Mouse (Mus musculus) heart, embryonic 10.5 days (tissue): ENCODE data around the gene Nbas. TPM values are rescaled to one million over a fixed set of nuclear protein-coding genes. Genes with fewer than 3 reads are reported as not detected.

Experiments used
- DNase-seq: peaks from one replicate; pipeline ENCODE4 v3.0.0-alpha.2; 2017; ENCODE audit warnings: low spot score
- H3K27ac ChIP-seq: fragments of 300-500 bp; sonication (generic); 2 replicates; pipeline ENCODE4 v1.5.1; 2016; ENCODE audit warnings: mild to moderate bottlenecking
- H3K27me3 ChIP-seq: fragments of 300-500 bp; sonication (generic); 2 replicates; pipeline ENCODE4 v1.6.1; 2016; ENCODE audit warnings: mild to moderate bottlenecking; ENCODE audit not compliant: poor library complexity, insufficient read depth, severe bottlenecking
- H3K36me3 ChIP-seq: fragments of 300-500 bp; sonication (generic); 2 replicates; pipeline ENCODE4 v1.6.1; 2016; ENCODE audit warnings: mild to moderate bottlenecking, moderate library complexity
- H3K4me1 ChIP-seq: fragments of 300-500 bp; sonication (generic); 2 replicates; pipeline ENCODE4 v1.6.1; 2016; ENCODE audit warnings: mild to moderate bottlenecking
- H3K4me3 ChIP-seq: fragments of 300-500 bp; sonication (generic); 2 replicates; pipeline ENCODE4 v1.5.1; 2016; ENCODE audit warnings: mild to moderate bottlenecking, moderate library complexity
- H3K9me3 ChIP-seq: fragments of 300-500 bp; sonication (generic); 2 replicates; pipeline ENCODE4 v1.6.1; 2016; ENCODE audit warnings: mild to moderate bottlenecking, moderate library complexity
- WGBS: fragments of 180-500 bp; shearing (Covaris S2); methylation state at CpG from one replicate; pipeline ENCODE4 v1.1.7; 2016; 5-methylcytosine and 5-hydroxymethylcytosine counted together
- polyA plus RNA-seq: library from polyadenylated mRNA; unstranded; fragments of >200 nt; fragmentation: Nextera tagmentation; extraction: Ambion mirVana; gene quantifications from 2 replicates; pipeline ENCODE4 v1.2.1, GENCODE M21; 2016

Gene Nbas
- polyA plus RNA-seq, 1 experiment from 2014 or later, result 10.2 TPM

DNA sequence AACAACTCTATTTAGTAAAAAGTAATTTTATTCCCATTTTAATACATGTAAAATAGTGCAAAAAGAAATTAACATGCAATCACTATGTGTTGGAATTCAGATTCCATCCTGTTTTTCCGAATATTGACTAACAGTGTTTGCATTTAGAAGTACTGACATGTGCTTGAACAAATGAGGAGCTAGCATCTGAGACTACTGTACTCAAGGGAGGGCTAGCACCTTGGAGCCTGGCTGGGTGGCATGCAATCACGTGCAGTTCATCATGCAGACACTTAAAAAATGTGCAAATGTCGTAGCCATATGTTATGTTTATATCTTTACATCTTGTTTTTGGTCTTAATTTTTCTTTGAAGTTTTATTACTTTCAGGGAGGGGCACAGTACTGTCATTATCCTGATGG is 45.5 kb downstream of the Nbas start:
- no peak overlapping the region for H3K27ac ChIP-seq
- H3K4me1 ChIP-seq, result no peaks in the 10 kb centered on the region
- DNase-seq, result no peak
- 86% methylated on average over 3 of the region's 3 CpGs for WGBS
- H3K36me3 ChIP-seq, result peaks cover 15% of the 10 kb centered on the region
- no peaks in the 10 kb centered on the region for H3K9me3 ChIP-seq
- H3K4me3 ChIP-seq, result no peak overlapping the region
- H3K27me3 ChIP-seq, result no peaks in the 10 kb centered on the region

DNA sequence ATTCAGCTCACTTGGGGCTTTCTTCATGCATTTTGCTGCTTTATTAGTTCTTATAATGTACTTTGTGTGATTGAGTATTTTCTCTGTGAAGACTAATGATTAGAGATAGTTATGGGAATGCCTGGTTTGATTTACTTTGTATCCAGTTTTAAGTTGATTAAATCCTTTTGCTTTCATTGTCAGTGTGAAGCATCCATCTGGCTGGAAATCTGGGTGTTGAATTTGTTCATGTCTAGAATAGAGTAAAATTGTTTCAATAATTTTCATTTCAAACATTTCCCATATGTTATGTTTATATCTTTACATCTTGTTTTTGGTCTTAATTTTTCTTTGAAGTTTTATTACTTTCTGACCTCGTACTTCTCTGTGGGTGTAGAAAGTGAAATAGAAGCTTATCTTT is 46.1 kb downstream of the Nbas start:
- no peak overlapping the region for H3K27ac ChIP-seq
- no peaks in the 10 kb centered on the region for H3K27me3 ChIP-seq
- 91% methylated on average over 1 of the region's 1 CpGs for WGBS

GRCm38 (mm10) chr12:13342535-13342934 is 73.6 kb downstream of the Nbas start:
- H3K4me1 ChIP-seq, result no peaks in the 10 kb centered on the region
- H3K36me3 ChIP-seq, result peaks cover 18% of the 10 kb centered on the region; the same call in 1 of the 2 replicates
- no peak for DNase-seq
- H3K27me3 ChIP-seq, result no peaks in the 10 kb centered on the region
- no peak overlapping the region for H3K4me3 ChIP-seq
- no peak overlapping the region for H3K27ac ChIP-seq
- 84% methylated on average over 5 of the region's 5 CpGs for WGBS
- no peaks in the 10 kb centered on the region for H3K9me3 ChIP-seq

More for the DNA sequence above, 46.1 kb downstream of the Nbas start:
- DNase-seq, result no peak
- Histone ChIP-seq H3K36me3 (peaks cover 11% of the 10 kb centered on the region), H3K9me3 (no peaks in the 10 kb centered on the region), H3K4me1 (no peaks in the 10 kb centered on the region), H3K4me3 (no peak overlapping the region)

DNA sequence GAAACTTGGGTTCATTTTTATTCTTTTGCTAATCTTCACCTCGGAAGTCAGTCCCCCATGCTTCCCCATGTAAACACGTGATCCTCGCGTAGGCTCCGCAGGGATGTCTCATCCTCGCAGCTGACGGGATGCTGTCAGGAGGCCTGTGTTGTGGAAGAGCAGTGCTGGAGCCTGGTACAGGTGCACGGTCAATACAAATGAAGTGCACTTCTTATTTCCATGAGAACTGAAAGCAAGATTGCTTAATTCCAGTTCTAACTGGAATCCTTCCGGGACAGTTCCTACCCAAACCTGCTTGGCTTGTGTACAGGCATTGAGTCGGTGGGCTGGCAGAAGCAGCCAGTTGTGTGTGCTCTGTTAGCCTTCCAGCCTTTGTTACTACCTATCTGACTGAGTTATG is 87.3 kb downstream of the Nbas start:
- peaks cover 4% of the 10 kb centered on the region; the same call in 1 of the 2 replicates for H3K36me3 ChIP-seq
- 92% methylated on average over 10 of the region's 10 CpGs for WGBS
- no peaks in the 10 kb centered on the region for H3K27me3 ChIP-seq
- H3K4me3 ChIP-seq, result no peak overlapping the region
- H3K4me1 ChIP-seq, result no peaks in the 10 kb centered on the region
- H3K9me3 ChIP-seq, result no peaks in the 10 kb centered on the region
- DNase-seq, result no peak
- H3K27ac ChIP-seq, result no peak overlapping the region

- H3K9me3 ChIP-seq, result no peaks in the 10 kb centered on the region
- no peak overlapping the region for H3K27ac ChIP-seq
- DNase-seq, result no peak
- H3K27me3 ChIP-seq, result no peaks in the 10 kb centered on the region
- H3K4me3 ChIP-seq, result no peak overlapping the region
- 85% methylated on average over 7 of the region's 7 CpGs for WGBS
- peaks cover 4% of the 10 kb centered on the region; the same call in 1 of the 2 replicates for H3K36me3 ChIP-seq
- H3K4me1 ChIP-seq, result no peaks in the 10 kb centered on the region
These were observed 87.8 kb downstream of the Nbas start for GRCm38 (mm10) chr12:13356769-13357168.

DNA sequence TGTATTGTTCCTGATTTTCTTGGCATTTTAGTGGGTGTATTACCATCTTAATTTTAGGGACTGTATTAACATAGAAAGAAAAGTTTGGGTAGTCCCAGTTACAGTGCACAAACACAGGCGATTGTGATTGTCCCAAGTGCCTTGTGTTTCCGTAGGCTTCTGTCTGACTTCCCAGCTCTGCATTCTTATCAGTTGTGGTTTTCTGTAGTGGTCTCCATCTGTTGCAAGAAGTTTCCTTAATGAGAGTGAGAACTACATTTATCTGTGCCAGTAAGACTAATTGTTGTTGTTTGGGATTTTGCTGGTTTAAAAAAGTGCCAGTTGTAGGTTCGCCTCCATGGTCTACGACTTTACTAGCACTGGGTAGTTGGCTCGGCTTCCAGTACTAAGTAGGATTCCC is 88.3 kb downstream of the Nbas start:
- 82% methylated on average over 5 of the region's 5 CpGs for WGBS
- Histone ChIP-seq H3K4me1 (no peaks in the 10 kb centered on the region), H3K9me3 (no peaks in the 10 kb centered on the region), H3K36me3 (peaks cover 4% of the 10 kb centered on the region; the same call in 1 of the 2 replicates), H3K27ac (no peak overlapping the region), H3K27me3 (no peaks in the 10 kb centered on the region), H3K4me3 (no peak overlapping the region)
- no peak for DNase-seq

- Histone ChIP-seq H3K4me1 (no peaks in the 10 kb centered on the region), H3K36me3 (peaks cover 11% of the 10 kb centered on the region), H3K27me3 (no peaks in the 10 kb centered on the region), H3K4me3 (no peak overlapping the region), H3K27ac (no peak overlapping the region), H3K9me3 (no peaks in the 10 kb centered on the region)
- WGBS, result 72% methylated on average over 4 of the region's 4 CpGs
- no peak for DNase-seq
These were observed 89.9 kb downstream of the Nbas start for GRCm38 (mm10) chr12:13358849-13359248.

DNA sequence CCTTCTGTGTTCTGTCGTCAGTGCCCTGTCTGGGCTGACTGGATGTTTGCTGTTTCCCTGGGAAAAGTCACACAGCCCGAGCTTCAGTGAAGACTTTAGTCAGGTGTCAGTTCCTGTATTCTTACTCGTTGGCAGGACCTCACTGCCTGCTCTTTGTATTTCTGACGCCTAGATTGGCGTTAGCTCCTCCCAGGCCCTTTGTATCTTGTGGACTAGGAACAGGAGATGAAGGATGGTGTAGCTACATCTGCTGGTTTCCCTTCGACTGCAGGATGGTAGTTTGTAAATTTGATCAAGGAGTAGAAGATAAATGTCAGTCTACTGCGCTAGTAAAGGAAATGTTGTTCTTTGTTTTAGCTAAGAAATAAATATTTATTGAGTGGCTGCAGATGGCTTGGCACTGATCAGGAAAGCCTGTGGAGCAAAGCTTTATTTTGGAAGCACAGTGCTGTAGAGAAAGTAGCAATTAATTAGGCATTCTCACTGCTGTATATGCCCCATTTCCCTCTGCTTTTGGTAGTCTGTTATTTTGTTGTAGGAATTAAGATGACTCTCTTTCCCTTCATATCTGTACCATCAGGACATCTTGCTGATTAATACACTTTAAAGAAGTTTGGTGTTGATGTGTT is 91.4 kb downstream of the Nbas start:
- Histone ChIP-seq H3K4me3 (no peak overlapping the region), H3K27ac (no peak overlapping the region), H3K4me1 (no peaks in the 10 kb centered on the region), H3K27me3 (no peaks in the 10 kb centered on the region), H3K9me3 (no peaks in the 10 kb centered on the region), H3K36me3 (peaks cover 11% of the 10 kb centered on the region)
- DNase-seq, result no peak
- 48% methylated on average over 7 of the region's 7 CpGs for WGBS

GRCm38 (mm10) chr12:13381580-13381979 is 112.6 kb downstream of the Nbas start:
- 93% methylated on average over 7 of the region's 7 CpGs for WGBS
- Histone ChIP-seq H3K4me1 (no peaks in the 10 kb centered on the region), H3K27me3 (no peaks in the 10 kb centered on the region), H3K4me3 (no peak overlapping the region), H3K9me3 (no peaks in the 10 kb centered on the region), H3K27ac (no peak overlapping the region), H3K36me3 (no peaks in the 10 kb centered on the region; the same call in 1 of the 2 replicates)
- no peak for DNase-seq

DNA sequence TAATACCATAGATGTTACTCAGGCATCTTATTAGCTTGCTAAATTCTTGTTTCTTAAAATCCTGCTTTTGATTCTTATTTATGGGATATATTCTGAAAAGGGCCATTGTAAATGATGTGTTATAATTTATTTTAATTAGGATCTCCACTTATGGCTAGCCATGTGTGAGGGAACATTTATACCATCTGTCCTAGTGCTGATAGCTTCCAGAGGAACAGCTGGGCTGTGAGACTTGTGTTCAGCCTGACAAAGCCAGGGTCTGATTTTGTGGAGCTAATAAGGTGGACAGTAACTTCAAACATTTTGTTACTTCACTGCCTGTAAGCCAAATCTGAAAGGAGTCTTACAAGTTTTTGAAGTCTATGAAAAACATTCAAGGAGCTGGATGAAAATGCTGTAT is 113.1 kb downstream of the Nbas start:
- Histone ChIP-seq H3K4me1 (no peaks in the 10 kb centered on the region), H3K36me3 (no peaks in the 10 kb centered on the region; the same call in 1 of the 2 replicates), H3K27me3 (no peaks in the 10 kb centered on the region), H3K27ac (no peak overlapping the region), H3K4me3 (no peak overlapping the region), H3K9me3 (no peaks in the 10 kb centered on the region)
- no peak for DNase-seq

DNA sequence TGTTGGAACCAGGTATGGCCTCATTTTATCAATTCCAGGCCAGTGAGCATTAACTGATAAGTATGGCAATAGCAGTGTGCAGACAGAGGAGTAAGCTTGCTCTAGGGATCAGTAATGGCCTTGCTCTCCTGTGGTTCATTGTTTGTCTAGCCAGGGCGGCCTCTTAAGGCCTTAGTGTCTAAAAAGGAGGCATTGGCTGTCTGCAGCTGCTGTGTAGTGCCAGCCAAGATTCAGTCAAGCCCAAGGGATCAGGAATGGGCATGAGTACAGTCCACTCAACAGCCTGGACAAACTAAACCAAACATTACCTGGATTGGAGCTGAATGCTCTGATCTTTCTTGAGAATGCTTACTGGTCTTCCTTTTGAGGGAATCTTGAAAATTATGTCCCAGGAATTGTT is 120.7 kb downstream of the Nbas start:
- WGBS, result 76% methylated on average over 1 of the region's 1 CpGs

GRCm38 (mm10) chr12:13410191-13410590 is 141.3 kb downstream of the Nbas start:
- Histone ChIP-seq H3K4me1 (no peaks in the 10 kb centered on the region), H3K9me3 (no peaks in the 10 kb centered on the region), H3K4me3 (no peak overlapping the region), H3K27ac (no peak overlapping the region), H3K27me3 (no peaks in the 10 kb centered on the region), H3K36me3 (0 out of 2 replicates have a peak, but pooled peaks cover 3% of the 10 kb centered on the region)
- no peak for DNase-seq

More for the DNA sequence above, 120.7 kb downstream of the Nbas start:
- Histone ChIP-seq H3K27me3 (no peaks in the 10 kb centered on the region), H3K27ac (no peak overlapping the region), H3K36me3 (peaks cover 12% of the 10 kb centered on the region), H3K4me1 (no peaks in the 10 kb centered on the region), H3K9me3 (no peaks in the 10 kb centered on the region), H3K4me3 (no peak overlapping the region)
- no peak for DNase-seq

DNA sequence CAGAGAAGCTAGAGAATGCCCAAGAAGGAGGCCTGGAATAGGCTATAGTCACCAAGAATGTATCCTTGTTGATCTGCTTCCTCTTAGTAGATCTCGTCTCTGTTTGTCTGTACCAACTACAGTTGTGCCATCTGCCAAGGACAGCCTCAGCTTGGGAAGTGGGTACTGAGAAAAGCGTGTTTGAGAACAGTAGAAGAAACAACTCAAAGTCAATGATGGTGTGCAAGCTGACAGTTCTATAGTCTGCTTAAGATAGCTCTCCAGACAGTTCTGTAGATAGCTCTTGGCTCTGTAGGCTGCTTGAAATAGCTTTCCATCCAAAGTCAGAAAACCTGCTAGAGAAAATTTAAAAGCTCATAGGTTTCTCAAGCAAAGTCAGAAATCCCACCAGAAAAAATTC is 149.7 kb downstream of the Nbas start:
- H3K4me1 ChIP-seq, result no peaks in the 10 kb centered on the region
- no peak overlapping the region for H3K4me3 ChIP-seq
- H3K9me3 ChIP-seq, result no peaks in the 10 kb centered on the region
- no peak overlapping the region for H3K27ac ChIP-seq
- no peak for DNase-seq
- H3K36me3 ChIP-seq, result peaks cover 14% of the 10 kb centered on the region
- WGBS, result 87% methylated on average over 2 of the region's 2 CpGs
- no peaks in the 10 kb centered on the region for H3K27me3 ChIP-seq

DNA sequence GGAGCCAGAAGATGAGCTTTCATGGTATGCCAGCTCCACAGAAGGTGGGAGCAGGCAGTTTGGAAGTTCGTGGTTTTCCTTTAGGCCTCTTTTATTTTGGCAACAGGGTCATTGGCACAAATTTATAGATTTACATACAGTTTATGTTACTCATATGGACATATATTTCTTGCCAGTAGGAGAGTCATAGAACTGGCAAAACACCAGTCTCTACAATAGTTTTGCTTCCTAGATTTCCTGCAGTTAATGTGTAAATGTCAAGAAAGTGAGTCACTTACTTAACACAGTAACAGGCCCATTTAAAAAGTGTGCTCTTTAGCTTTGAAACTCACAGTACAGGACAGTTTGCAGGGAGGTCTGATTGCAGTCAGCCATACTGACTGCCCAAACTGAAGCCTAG is 161.3 kb downstream of the Nbas start:
- 78% methylated on average over 1 of the region's 1 CpGs for WGBS
- no peaks in the 10 kb centered on the region for H3K9me3 ChIP-seq
- H3K27me3 ChIP-seq, result no peaks in the 10 kb centered on the region
- peaks cover 14% of the 10 kb centered on the region; the same call in 1 of the 2 replicates for H3K36me3 ChIP-seq
- H3K27ac ChIP-seq, result no peak overlapping the region
- H3K4me1 ChIP-seq, result no peaks in the 10 kb centered on the region
- no peak overlapping the region for H3K4me3 ChIP-seq
- no peak for DNase-seq
